Mouse (Mus musculus): Measurements from ENCODE around the gene Hs6st1.
A peak's percentile ranks its signal among the peaks of the same experiment; 100 is the strongest.

Hs6st1 gene

DNA sequence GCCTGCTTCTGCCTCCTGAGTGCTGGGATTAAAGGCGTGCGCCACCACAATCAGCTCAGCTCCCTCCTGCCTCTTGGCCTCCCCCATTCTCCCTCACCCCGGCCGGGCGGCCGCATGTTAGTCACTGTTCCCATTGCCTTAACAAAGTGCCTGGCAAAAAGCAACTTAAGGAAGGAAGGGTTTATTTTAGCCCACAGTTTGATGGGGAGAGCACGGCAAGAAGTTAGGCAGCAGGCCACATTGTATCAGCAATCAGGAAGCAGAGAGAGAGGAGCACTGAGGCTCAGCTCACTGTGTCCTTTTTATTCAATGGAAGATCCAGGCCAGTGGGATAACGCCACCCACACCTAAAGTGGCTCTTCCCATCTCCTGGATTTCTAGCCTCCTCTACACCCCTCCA, 61.7 kb downstream of the Hs6st1 start:
- no peak for DNase-seq (ENCODE audit: low spot score)

DNA sequence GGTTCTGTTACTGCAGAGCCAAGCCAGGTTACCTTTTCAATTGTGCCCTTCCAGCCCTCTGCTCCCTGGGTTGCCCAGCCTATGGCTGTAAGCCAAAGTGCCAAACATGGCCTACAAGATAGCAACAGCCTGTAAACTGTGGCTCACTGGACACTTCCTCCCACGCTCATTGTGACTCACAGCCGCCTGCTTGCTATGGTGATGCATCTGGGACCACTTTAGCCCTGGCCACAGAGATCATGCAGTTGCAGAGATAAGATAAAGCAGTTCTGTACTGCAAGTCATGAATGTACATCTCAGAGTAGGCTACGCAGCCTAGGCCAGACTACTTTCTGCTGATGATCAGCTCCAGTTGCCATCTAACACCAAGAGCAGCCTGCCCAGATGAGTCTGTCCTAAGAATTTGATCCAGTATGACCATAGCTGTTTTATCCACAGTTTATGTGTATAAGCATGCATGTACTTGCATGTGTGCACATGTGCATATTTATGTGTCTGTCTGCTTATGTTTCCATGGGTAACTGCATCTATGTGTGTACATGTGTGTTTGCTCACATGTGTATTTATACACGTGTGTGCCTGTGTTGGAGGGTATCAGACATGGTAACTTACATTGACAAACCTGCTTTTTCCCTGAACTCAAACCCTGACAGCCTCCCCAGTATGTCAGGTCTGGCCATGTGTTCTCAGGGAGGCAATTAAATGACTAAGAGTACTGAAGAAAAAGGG, 62.3 kb downstream of the Hs6st1 start:
- DNase-seq (ENCODE audit: low spot score), result peak; percentile 75

DNA sequence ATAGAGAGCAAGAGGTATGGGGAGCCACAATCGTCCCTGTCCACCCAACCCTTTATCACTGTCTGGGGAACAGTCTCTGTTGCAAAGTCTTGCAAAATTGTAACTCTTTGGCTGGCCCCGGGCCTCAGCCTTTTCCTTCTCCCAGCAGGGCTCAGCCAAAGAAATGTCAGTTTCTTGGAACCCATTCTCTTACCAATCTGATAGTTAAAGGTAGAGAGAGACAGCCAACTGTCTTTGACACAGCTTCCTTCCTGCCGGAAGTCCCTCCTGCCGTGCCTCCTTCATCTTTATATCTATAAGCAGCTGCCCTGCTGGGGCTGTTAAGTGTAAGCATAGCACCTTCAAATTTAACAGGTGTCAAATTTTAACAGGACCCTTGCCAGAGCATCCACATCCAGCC, 63.0 kb downstream of the Hs6st1 start:
- peak; percentile 20 for DNase-seq (ENCODE audit: low spot score)

DNA sequence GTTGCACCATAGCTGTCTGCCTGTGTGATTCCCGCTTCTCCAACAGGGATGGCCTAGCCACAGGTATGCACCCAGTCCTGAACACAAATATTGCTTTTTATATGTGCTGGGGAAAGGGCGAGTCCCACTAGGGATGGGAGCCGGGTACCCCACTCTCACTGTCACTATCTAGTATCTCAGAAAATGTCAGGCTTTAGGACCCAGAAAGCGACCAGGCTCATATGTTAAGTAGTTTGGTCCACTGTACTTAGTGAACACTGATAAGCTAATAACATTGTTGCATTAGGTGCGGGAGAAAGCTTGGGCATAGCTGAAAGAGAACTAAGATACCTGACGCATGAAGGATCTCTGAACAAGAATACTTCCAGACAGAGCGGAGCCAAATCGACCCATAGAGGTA, 63.6 kb downstream of the Hs6st1 start:
- peak; percentile 62 for DNase-seq (ENCODE audit: low spot score)

DNA sequence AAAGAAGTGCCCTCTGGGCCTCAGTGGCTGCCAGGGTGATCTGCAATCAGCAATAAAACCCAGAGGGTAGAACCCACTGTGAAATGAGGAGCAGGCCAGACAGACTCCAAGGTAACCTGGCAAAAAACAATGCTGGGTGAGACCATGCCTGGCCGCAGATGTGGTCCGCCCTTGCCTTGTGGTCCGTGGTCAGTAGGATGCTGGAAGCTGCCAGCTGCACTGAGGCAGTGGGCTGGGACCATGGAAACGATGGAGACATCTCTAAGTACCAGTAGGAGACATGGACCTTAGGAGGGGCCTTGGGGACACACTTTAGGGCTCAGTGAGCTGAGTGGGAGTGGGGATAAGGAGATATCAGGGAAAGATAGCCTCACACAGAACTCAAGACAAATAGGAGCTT, 64.0 kb downstream of the Hs6st1 start:
- DNase-seq (ENCODE audit: low spot score), result no peak

DNA sequence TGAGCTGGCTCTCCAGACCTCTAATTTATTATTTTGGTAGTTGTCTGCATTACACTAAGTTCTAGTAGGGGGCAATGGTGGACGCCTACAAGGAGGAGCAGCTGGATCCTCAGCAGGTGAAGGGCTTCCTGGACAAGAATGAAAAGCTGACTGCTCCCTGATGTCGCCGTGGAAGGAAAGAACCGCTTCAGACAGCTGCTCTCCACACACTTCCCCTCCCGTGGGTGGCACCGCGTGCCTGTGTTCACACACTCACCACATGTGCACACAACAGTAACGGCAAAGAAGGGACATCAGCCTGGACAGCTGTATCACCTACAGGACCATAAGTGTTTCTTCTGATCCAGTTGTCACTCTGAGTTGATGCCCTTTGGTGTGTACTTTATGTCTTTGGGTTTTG, 64.8 kb downstream of the Hs6st1 start:
- no peak for DNase-seq (ENCODE audit: low spot score)

DNA sequence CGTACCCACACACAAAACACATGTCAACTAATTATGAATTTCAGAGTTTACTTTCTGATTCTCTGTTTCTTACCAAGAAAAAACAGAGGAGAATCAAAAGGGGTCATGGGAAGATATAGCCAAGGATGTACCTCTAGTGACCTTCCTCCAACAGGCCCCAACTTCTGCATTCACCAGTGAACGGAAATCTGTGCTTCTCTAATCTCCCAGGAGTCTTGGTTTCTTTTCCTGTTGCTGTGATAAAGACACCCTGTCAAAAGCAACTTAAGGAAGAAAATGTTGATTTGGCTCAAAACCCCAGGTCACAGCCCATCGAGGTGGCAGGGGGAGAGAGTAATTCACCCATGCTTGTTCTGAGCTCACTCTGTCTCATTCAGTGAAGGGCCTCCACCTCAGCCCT, 65.4 kb downstream of the Hs6st1 start:
- DNase-seq (ENCODE audit: low spot score), result no peak

DNA sequence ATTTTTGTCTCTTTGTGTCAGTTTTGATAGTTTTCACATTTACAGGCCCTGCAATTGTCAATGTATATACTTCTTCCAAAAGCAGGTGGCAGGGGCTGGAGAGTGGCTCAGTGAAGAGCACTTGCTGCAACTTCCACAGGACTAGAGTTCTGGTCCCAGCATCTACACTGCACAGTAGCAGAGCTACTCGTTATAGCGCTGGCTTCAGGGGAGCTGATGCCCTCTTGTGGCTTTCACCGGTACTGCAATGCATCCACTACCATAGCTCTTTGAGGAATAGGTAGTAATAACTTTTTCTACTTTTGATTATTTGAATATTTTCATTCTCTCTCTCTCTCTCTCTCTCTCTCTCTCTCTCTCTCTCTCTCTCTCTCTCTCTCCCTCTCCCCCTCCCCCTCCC, 66.4 kb downstream of the Hs6st1 start:
- peak; percentile 82 for DNase-seq (ENCODE audit: low spot score)

DNA sequence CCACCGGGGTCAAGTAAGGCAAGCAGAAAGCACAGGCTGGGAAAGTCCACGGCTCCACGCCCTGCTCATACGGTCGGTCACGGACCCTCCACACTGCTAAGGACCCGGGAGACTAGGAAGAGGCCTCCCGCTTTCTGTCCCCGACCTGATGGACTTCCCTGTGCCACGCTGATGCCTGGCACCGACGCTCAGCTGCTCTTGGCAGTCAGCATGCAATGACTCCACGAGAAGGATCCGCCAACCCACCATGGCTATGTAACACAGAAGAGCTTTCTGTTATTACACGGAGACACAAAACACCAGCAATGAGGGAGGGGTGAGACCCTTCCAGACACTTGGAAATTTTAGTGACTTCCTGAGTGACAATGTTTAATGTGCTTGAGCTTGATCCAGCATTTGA, 72.1 kb downstream of the Hs6st1 start:
- DNase-seq (ENCODE audit: low spot score), result no peak

DNA sequence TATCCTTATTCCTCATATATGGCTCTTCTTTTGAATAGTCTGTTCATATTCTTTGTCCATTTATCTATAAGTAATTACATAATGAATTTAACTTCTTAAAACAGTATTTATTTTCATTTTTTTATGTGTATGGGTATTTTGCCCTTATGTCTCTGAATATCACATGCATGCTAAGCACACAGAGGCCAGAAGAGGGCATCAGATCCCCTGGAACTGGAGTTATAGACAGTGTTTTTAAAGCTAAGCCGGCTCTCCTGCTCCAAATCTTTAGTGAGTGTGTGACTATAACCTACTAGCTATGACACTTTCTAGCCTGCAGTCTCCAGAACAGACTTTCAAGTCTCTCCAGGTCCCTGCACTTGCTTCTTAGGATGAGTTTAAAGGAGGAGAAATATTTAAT, 76.8 kb downstream of the Hs6st1 start:
- DNase-seq (ENCODE audit: low spot score), result peak; percentile 13

DNA sequence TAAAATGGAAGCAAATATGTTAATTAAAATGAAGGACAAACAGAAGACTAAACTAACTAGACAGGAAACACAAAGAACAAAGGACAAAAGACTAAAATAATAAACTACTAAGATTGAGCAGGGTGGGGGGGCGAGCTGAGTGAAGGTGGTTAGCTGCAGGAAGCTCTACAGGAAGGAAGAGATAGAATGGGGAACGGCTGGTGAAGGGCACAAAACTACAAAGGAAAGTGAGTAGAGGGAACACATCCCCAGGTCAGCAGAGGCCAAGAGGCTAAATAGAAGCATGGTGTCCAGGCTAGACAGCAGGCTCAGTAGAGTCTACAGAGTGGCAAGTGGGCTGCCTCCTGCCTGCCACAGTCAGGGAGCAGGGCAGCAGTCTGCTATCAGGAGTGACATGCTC, 80.6 kb downstream of the Hs6st1 start:
- DNase-seq (ENCODE audit: low spot score), result no peak

DNA sequence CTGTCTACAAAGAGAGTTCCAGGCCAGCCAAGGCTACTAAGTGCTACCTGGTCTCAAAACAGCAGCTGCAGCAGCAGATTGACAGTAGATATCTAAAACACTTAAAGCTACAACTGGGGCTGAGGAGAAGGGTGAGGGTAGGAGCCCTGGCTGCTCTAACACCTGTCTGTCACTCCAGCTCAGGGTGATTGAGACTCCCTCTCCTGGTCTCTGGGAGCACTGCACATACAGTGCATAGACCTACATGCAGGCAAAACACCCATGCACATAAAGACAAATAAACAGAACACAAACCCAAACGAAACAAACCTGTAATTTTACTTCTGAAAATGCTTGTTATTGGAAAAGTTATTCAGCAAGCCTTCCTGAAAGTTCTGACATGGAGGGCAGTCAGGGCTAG, 81.2 kb downstream of the Hs6st1 start:
- DNase-seq (ENCODE audit: low spot score), result peak; percentile 30

Data from c-Kit-positive CD71-positive TER-119-positive erythroid progenitor cells, embryonic 14.5 days (primary cell).